Mouse (Mus musculus) brain, adult 2 months (tissue): ENCODE measurements around the gene Slc43a1.

ENCODE experiments used
- DNase-seq: peaks from one replicate; pipeline ENCODE4 v3.0.0; 2011; ENCODE audit warnings: low read depth, low spot score

The Slc43a1 gene

DNA sequence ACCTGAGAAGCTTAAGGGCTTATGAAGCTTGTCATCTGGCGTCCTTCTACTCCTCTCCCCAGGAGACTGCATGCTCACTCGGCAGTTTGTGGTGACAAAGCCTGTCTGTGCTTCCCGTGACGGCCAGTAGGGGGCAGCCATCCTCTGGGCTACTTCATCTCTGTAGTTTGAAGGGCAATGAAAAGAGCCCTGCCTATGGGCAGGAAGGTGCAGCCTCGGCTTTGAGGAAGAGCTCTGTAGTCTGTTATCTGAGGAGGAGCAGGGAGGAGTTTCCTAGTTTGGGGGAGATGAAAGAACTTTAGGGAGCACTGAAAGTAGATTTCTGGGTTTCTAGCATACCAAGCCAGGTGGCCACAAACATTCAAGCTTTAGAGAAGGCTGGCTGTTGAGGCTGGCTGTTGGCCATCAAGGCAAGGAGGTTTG, 29.9 kb downstream of the Slc43a1 start:
- DNase-seq = peak; percentile 71

DNA sequence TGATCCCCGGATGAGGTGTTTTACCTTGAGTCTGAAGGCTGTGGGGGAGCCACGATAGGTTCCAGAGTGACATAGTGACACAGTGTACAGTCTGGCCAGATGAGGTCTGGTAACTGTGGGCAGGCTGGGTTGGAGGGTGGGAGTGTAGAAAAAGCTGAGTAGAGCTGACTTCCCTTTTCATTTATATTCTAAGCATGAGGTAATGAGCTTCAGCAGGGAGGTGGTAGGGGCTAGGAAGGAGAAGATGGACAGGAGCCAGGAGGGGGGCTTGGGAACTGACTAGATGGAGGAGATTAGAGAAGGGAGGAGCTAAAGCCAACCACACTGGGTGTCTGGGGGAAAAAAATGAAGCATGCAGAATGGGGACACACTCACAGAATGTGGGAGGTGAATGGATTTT, 30.3 kb downstream of the Slc43a1 start:
- DNase-seq = no peak

DNA sequence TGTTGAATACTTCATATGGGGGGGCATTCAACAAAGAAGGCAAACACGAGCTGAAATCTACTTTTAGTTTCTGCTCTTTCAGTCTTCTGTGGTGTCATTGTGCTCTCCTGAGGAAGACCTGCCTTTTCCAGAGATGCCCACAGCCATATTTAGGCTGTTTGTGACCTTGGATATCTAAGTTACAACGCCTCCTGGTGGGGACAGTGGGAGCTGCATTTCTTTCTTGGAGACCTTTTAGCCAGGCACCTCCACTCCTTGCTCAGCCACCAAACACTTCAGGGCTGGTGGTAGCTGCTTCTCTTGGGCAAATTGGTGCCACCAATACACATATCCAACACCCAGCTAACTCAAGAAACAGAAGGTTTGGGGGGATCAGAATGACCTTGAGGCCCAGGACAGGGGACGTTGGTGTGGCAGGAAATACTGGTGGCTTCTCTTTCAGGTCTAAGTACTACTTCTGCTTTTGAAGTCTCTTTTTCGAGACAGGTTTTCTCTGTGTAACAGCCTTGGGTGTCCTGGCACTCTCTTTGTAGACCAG, 32.0 kb downstream of the Slc43a1 start:
- no peak for DNase-seq

DNA sequence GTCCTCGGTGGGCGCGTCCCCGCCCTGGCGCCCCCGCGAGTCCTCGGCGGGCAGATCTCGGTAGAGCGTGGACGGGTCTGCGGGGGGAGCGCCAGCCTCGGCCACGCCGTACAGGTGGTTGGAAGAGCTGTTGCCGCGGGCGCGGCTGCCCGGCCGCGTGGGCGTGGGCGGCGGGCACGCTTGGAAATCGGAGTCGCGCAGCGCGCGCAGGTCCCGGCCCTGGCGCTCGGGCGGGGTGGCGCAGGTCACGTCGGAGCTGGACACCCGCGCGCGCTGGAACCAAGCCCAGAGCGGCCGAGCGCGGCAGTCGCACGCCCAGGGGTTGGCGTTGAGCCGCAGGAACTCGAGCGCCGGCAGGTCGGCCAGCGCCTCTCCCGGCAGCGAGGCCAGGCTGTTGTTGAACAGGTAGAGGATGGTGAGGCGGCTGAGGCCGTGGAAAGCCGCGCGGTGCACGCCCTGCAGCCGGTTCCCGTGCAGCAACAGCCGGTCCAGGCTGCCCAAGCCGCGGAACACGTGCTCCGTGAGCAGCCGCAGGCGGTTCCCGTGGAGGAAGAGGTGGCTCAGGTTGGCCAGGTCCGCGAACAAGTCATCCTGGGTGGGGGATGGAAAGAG, 33.6 kb downstream of the Slc43a1 start:
- DNase-seq = no peak

DNA sequence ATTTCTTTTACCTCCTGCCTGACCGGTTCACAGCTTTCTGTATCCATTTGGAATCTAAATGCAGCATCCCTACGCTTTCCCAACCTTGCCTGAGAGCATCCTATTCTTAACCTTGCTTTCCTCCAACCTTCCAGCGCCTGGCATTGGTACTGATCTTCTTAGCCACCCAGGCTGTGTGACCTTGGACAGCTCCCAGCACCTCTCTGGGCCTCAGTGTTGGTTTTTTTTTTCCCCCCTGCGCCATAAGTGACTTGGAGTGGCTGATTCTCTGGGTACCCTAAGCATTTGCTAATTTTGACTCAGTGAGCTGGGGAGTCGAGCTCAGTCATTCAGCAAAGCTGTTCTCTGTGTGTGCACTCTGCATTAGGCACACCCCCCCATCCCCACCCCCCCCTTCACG, 37.2 kb downstream of the Slc43a1 start:
- DNase-seq = no peak

DNA sequence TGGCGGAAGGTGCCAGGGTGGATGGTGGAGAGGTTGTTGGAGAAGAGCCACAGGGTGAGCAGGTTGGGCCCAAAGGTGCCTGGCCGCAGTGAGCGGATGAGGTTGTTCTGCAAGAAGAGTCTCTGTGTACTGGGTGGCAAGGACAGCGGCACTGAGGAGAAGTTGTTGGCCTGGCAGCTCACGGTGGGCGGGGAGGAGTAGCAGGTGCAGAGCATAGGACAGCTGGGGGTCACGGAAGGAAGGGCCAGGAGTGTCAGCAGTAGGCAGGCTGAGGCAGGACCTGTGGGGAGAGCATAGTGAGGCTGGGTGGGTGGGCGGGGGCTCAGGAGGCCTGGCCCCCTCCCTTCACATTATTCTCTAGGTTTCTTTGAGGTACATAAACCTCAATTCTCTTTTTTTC, 41.9 kb downstream of the Slc43a1 start:
- DNase-seq = no peak

DNA sequence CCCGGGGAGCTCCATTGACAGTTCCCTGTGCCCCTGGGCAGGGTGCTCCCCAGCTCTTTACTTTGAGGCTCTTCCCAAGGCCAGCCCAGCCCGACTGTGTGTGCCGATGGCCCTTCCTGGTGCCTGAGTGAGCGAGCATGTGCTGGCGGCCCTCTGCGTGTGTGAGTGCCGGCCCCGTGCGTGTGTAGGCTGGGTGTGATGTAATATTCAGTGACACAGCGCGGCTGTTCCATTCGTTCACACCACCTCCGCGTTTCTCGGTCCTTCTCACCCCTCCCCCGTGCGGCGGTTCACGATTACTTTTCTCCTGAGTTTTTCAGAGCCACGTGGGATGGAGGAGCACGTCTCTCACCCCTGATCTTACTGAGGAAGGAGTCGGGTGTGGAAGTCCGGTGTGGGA, 44.0 kb downstream of the Slc43a1 start:
- DNase-seq = peak; percentile 81

DNA sequence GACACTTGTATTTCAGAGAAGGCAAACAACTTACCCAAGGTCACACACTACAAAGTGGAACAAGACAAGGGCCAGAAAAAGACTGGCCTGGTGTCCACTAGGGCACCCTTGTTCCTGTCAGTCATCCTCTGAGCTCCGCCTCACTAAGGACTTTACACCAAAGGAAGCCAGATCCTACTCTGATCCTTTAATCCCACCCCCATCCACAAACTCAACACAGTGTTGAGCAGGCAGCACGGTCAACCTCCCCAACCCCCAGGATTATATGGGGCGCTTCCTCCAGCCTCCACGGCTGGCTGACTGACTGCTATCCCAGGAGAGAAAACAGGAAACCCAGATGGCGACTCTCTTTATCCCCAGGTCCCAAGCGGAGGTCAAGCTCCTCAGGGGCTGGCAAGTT, 44.4 kb downstream of the Slc43a1 start:
- no peak for DNase-seq

DNA sequence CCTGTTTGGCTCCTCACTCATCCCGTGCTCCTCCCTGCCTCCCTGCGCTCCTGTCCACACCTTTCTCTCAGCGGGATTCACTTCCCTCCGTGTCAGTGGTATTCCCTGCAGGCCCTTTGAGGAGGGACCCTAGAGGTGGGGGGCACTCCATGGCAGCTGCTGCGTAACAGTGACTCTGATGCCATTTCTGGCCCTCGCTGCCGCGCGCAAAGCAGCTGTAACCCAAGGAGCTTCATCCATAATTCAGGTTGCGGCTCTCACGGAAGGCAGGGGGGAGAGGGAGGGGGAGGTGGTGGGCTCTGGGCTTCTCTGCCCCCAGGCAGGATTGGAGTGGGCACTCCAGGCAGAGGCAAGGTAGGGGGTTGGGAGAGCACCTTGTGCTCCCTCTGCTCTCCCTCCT, 44.9 kb downstream of the Slc43a1 start:
- DNase-seq = no peak

DNA sequence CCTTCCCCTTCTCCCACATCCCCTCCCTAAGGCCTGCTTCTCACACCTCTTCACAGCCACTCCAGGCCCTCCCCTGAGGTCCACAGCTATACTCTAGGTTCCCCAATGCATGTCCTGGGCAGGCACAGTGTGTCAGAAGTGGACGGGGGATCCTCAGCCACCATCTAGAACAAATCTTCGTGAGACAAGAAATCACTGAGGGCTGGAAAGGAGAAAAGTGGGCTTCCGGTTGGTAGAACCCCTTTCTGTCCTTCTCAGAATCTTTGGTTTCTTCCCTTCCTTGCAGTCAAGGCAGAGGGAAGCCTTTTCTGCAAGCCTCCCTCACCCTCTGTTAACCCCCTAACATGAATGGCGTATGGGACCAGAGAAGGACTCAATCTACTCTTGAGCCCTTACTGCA, 45.3 kb downstream of the Slc43a1 start:
- no peak for DNase-seq

DNA sequence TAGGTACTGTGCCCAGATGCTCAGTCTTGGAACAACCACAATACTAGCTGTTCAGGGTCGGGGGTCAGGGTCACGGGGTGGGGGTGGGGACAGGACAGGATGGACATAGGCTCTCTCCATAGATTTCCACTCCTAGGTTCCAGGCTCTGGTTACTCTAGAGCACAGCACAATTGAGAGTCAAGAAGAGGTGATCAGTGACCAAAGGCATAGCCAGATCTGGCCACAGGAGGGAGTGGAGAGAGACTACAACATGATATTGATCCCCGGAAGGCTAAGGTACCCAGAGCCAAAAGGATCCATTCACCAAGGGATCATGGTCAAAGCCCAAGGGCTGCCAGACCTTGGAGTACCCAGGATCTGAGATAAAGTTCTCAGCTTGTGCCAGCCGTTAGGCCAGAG, 46.0 kb downstream of the Slc43a1 start:
- no peak for DNase-seq

DNA sequence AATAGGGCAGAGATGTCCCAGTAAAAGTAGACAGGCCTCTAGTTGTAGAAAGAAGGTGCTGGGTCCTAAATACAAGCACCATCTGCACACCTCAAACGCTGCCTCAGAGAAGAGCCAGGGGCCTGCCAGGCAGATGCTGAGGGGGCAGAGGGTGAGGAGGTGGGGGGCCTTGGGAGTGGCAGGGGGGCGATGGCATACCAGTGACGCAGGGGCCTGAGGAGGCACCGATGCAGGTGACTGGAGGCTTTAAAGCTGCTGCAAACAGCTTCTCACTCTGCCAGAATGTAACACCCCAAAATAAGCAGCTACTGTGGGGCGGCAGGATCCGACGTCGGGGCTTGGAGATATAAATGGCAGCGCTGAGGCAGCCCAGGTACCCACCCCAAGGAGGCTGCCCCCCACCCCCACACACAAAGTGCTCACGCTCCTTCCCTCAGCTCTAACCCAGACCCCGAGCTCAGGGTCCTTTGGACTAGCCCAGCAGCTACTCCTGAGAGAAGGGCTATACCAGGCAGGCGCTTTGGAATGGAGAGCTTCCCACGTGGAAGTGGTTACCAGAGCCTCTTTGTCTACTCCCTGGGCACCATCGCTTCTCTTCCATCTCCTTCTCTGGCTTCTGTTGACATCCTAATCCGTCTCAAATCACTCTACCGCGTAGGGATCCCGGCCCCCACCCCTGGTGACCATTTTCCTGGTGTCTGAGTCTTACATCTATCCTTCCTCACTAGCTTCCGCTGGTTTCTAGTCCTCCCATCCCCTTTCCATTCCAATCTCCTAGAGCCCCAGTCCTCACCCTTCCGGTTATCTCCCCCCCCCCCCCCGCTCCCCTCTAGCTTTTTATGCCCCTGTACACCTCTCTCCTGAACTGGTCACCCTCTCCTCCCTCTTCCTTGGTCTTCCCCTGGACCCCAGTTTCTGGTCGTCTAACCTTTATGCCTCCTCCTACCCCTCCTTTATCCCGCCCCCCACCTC, 46.7 kb downstream of the Slc43a1 start:
- DNase-seq = peak; percentile 53

DNA sequence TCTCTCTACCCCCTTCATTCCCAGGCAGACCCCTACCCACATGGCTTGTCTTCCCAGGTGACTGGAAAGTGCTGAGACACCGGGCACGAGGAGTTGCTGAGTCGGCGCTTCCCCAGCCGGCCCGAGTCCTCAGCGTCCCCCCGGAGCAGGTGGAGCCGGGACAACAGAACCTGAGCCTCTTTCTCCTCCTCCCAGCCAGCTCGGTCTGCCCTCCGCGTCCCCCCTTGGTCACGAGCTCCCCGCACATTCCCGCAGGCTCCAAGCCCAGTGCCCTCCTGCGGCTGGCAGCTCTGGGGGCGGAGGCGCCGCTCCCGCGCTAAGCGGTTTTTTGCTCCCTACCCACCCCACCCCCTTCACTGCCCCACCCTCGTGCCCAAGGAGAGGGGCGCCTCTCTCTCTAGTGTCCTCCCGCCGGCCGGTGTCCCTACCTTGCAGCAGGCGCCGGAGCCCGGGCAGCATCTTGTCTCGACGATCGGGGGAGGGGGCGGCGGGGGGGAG, 47.6 kb downstream of the Slc43a1 start, which contains the start of gene Rtn4rl2:
Gene Rtn4rl2 (minus strand): TSS at position 477 of the 498 bp plus-strand sequence.
- no peak for DNase-seq

DNA sequence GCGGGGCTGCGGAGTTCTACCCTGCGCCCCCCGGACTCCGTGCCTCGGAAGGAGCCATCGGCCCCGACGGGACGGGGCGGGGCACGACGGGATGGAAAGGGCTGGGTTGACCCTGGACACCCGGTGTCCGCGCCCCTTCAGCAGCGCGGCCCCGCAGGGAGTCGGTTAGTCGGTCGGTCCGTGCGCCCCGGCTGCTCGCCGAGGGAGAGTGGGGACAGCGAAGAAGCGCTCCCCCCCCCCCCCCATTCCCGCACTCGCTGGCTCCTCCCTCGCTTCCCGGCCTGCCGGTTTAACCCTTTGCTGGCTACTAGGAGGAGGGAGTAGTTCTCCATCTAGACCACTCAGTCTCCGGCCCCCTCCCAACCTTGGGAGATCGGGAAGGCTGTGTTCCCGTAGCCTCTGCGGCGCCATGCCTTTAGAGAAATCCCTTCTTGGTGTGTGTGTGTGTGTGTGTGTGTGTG, 48.2 kb downstream of the Slc43a1 start:
- DNase-seq = peak; percentile 55

DNA sequence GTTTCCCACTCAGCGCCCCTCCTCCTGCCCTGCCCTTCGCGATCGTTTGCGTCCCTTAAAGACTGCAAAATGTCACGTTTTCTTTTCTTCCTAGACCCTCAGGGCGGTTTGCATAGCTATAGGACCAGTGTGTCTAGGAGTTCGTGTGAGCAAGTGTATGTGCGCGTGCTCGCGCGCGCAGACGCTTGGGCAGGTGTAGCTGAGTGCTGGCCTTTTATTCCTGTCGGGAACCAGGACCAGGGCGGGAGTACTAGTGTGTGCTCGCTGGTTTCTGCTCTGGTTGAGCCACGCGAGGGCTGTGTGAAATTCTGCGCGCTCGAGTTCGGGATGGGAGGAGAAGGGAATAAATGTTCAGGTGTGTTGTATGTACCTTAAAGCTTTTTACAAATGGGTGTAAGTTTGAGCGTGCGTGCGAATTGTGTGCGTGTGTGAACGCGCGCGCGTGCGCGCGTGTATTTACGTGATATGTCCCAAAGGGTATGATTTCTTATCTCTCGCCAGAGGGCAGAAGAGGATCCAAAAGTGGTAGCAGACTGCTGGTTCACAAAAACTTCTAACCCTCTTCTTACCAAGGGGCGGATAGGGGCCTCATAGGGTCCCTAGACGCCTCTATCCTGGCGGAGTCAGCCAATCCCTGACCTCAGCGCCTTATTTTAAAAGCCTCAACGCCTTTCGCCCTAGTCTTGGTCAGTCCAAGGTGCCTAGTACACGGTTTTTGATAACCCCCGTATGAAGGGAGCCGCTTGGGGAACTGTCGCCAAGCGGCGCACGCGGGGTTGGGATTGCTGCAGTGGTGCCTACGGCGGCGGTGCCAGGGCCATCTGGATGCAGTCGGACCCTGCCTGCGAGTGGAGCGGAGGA, 49.0 kb downstream of the Slc43a1 start:
- peak; percentile 76 for DNase-seq

DNA sequence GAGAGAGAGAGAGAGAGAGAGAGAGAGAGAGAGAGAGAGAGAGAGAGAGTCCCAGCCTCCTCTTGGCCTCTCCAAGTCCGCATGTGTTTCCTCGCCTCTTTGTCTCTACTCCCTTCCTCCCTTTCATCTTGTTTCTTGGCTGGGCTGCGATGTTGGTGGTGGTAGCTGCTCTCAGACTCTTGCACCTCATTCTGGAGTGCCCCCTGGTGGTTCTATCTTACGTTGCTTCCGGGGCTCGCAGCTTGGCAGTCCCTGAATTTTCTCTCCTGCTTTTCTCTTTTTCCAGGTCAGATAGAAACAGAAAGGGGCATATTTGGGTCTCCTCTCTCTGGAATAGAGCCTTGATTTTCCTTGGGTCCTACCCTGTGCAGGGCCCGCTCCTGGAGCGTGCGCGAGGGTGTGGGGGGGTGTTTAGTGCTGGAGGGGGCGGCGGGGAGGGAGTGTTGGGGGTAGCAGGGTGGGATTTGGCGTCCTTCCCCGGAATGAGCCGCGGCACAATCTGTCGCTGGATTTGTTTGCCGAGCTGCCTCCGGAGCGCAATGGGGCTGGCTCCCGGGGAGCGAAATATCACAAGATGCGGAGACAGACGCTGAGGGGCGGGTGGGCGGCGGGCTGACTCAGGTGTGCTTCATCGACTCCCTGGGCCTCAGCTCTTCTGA, 50.1 kb downstream of the Slc43a1 start:
- peak; percentile 86 for DNase-seq

DNA sequence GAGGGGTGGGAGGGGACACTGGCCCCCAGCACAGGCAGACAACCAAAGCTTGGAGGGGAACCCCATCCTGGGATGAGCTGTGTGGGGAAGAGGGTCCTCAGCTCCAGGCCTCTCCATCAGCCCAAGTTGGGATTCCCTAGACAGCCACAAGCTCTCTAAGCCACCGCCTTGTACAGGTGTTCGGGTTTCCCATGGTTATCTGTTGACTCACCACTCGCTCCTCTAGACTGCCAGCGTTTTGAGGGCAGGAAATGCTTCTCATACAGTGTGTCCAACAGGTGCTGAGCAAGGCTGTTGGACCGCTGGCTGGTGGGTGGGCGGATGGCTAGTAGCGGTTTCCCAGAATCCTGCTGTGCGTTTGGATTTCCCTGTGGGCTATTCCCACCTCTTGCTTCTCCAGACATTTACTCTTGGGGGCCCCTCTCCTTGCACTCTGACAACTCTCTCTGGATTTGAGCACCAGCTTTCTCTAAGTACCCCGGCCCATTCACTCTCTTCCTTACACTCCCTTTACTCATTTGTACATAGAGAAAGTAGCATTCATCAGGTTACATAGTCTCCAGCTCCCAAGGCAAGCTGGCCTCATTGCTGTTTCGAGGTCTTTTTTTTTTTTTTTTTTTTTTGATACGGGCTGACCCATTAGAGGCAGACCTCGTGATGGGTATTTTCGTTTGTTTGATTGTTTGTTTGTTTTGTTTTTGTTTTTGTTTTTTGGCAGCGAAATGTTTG, 50.8 kb downstream of the Slc43a1 start:
- peak; percentile 56 for DNase-seq

DNA sequence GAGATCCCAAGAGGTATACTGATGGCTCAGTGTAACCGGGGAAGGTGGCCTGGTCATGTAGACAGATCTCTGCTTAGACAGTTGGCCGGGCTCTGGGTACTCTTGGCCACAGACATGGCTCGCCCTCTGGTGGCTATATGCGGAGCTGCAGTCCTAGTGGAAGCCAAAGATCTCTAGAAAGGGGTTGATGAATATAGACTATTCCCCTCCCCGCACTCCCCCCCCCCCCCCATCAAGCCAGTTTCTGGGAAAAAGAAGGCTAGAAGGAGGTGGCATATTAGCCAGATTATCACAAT, 51.3 kb downstream of the Slc43a1 start:
- peak; percentile 79 for DNase-seq

DNA sequence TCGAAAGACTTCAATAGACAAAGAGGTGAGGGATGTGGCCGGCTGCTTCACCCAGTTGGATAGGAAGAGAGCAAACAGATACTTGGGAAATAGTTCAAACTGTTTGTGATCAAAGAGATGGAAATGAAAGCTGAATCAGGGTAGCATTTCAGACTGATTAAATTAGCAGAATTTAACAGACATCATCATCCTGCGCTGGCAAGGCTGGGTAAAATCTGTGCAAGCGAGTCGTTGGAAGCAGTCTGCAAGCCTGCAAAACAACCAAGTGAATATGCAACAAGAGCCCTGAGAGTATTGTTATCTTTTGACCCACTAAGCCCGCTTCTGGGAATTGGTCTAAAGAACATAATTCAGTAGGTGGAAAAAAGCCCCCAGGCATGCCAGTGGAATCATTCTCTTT, 54.7 kb downstream of the Slc43a1 start:
- peak; percentile 34 for DNase-seq

DNA sequence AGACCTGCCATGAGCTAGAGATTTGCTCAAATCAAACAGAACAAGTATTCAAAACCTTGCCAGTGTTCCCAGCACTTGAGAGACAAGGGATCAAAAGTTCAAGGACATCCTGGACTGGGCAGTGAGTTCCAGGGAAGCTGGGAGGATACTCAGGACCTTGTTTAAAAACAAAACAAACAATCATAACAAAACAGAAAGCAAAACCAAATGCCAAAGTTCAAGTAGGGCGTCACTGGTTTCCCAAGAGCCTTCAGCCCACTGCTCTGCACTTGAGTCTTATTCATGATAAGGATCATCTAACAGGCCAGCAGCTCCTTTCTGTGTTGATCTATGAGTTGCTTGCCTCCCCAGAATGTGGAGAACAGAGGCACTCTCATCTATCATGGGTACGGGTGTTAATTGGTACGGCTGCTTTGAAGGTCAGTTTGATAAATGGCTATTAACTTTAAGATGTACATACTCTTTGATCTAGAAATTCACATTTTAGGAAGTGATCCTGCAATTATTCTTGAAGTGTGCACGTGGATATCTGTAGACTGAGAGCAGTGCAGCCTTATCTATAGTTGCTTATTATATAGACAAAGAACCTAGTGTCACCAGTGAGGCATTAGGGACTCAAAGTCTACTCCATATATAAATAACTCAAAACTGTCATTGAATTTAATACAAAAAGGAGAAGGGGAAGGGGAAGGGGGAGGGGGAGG, 57.0 kb downstream of the Slc43a1 start:
- no peak for DNase-seq
